Mouse (Mus musculus) cerebellum, adult 2 months (tissue): ENCODE results near the gene Ptchd4.

Source experiments
- CTCF ChIP-seq: fragments of 200-500 bp; IDR thresholded peaks from 2 replicates; pipeline ENCODE4 v1.5.1; 2011; ENCODE audit warnings: low read depth, mild to moderate bottlenecking, control low read depth, low read length, moderate library complexity, borderline replicate concordance; ENCODE audit not compliant: insufficient read depth
- POLR2A ChIP-seq: fragments of 200-500 bp; IDR thresholded peaks from 2 replicates; pipeline ENCODE4 v1.6.1; 2011; ENCODE audit warnings: low read length, control low read depth, borderline replicate concordance; ENCODE audit not compliant: insufficient read depth

DNA sequence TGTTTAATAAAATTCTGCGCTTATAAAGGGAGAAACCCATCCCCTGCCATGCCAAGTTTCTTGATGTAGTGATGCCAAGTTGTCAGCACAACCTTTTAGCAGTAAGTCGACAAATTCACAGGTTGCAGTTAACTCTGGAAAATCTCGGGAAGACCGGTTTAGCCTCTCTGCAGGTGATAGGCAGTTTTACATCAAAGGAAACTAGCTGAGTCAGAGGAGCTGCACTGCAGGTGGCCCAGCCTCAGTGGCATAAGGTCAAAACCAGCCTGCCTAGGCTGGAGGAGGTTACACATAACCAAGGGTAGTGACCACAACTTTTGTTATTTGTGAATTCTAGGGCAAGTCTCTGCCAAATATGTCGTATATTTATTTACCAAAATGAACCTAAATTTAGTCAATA lies 24.0 kb upstream of the Ptchd4 start:
- no peak for TF ChIP-seq CTCF
- TF ChIP-seq POLR2A, result no peak
